Mouse (Mus musculus) ES-E14 (cell line): ENCODE results near the gene Gprin1.

Source experiments
- CHD2 ChIP-seq: IDR thresholded peaks from 2 replicates; pipeline ENCODE4 v1.6.1; 2014; ENCODE audit warnings: mild to moderate bottlenecking, low read depth, low read length, inconsistent platforms
- HCFC1 ChIP-seq: IDR thresholded peaks from 2 replicates; pipeline ENCODE4 v1.6.1; 2012; ENCODE audit warnings: low read length, inconsistent platforms, borderline replicate concordance; ENCODE audit not compliant: insufficient read depth
- MAFK ChIP-seq: IDR thresholded peaks from 2 replicates; pipeline ENCODE4 v1.6.1; 2014; ENCODE audit warnings: mild to moderate bottlenecking, low read depth, low read length, inconsistent platforms; ENCODE audit not compliant: insufficient read depth
- ZC3H11A ChIP-seq: IDR thresholded peaks from 2 replicates; pipeline ENCODE4 v1.6.1; 2012; ENCODE audit warnings: low read depth, mild to moderate bottlenecking, inconsistent platforms, low read length, borderline replicate concordance

- no peak for TF ChIP-seq MAFK
- TF ChIP-seq CHD2: no peak
- TF ChIP-seq HCFC1: no peak
- TF ChIP-seq ZC3H11A: no peak
Measured at GRCm38 (mm10) chr13:54788740-54789560, 39.3 kb upstream of the Gprin1 start, which contains the start of gene Tspan17.
